Mouse (Mus musculus) retina, embryonic 14.5 days (tissue): ENCODE data around the gene Rap1gap2.

Source experiments
- DNase-seq: peaks from one replicate; pipeline ENCODE4 v3.0.0-alpha.2; 2015; ENCODE audit warnings: low spot score

Gene Rap1gap2

GRCm38 (mm10) chr11:74610545-74611176 lies at the start of gene Rap1gap2:
Rap1gap2 (minus strand) TSS chr11:74610915.
- DNase-seq: peak; percentile 39

DNA sequence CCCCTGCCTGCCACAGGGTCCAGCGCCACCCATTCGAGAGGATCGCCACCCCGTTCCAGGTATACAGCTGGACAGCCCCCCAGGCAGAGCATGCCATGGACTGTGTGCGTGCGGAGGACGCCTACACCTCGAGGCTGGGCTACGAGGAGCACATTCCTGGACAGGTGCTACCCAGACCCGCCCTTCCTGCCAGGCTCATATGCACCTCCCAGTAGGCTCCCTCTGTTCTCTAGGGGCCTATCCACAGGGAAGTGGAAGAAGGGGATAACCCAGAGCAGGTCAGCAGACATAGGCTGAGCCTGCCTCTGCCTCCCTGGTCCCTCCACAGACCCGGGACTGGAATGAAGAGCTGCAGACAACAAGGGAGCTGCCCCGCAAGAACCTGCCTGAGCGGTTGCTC lies 49.6 kb upstream of the Rap1gap2 start:
- no peak for DNase-seq

DNA sequence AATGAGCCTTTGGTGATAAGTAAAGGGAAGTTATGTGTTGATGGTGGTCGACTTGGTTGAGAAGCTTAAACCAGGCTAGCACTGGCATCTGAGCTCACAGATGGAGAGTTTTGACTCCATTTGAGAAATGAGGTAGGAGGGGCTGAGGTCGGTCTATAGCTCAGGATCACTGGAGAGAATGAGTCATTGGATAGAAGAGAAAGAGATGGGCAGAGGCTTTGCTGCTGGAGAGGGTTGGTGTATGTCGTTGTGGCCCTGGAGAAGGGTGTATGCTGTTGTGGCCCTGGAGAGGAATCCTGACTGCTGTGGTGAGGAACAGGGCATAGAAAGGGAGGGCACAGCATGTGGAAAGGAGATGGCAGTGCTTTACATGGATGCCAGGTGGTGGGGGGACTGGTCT lies 45.2 kb upstream of the Rap1gap2 start:
- no peak for DNase-seq

- DNase-seq: no peak
Measured at GRCm38 (mm10) chr11:74653385-74653784, 42.7 kb upstream of the Rap1gap2 start.

GRCm38 (mm10) chr11:74652791-74653191 lies 42.1 kb upstream of the Rap1gap2 start:
- DNase-seq: no peak

DNA sequence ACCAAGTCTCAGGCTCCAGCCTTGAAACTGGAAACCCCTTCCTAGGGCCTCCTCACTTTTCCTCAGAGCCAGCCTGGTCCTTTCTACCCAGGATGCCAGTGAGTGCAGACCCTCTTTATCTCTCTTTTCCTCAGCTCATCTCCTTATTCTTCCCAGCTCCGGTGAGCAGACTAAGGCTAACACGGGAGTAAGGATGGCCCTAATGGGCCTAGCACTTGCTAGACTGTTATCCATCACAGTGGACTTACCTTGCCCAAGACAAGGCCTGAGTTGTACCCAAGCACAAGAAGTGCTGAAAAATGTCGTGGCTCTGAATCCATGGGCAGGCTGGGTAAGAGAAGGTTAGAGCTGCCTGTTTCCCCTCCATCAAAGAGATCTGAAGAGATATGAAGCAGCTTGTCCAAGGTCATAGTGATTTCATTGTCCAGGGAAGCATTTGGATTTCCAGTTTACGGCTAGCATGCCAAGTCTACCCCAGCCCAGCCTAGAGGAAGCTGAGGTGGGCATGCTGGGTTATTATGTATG lies 39.9 kb upstream of the Rap1gap2 start:
- no peak for DNase-seq

- DNase-seq: peak; percentile 38
Measured at GRCm38 (mm10) chr11:74649647-74650551, 39.2 kb upstream of the Rap1gap2 start.

DNA sequence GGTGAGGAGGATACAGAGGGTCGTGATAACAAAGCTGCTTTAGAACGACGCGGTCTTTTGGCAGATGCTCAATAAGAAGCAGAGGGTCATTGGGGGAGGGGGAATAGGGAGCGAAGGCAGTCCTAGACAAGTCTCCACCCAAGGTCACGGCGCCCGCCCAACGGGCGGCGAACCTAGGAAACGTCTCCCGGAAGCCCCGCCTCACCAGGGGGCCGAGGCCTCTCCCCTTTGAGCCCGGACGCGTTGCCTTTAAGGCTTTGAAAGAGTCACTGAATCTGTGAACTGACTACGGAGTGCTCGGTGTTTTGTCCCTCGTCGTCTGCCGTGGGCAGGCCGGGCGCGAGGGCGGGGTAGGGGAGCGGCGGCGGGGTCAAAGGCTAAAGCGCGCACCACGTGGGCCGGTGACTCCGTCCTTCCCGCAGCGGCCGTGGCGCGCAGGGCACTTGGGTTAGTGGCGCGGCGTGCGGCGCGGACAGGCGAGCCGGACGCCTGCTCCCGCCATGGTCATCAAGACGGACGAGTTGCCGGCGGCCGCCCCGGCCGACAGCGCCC lies 38.5 kb upstream of the Rap1gap2 start, which contains the start of gene Cluh:
TSS of gene Cluh (plus strand) at position 401 of the 552 bp plus-strand sequence.
- peak; percentile 94 for DNase-seq

GRCm38 (mm10) chr11:74648676-74649075 lies 38.0 kb upstream of the Rap1gap2 start:
- DNase-seq: no peak

- DNase-seq: no peak
Measured at GRCm38 (mm10) chr11:74647966-74648365, 37.3 kb upstream of the Rap1gap2 start.

DNA sequence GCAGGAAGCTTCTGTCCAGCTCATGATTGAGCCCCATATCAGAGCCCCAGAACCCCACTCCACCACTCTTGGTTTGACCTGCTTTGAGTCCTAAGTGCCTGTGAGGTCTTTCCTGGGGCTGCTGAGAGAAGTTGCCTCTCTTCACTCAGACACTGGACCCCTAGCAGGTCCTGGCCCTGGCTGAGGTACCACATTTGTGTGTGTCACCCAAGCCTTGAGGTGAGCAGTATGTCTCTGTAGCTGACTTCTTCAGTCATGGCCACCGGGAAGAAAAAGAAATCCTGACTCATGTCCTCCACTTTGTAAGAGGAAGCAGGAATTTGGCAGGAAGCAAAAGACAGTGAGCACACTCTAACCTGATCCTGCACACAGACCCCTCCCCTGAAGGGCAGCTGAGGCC lies 28.9 kb upstream of the Rap1gap2 start:
- no peak for DNase-seq

- peak; percentile 16 for DNase-seq
Measured at GRCm38 (mm10) chr11:74638791-74639411, 28.2 kb upstream of the Rap1gap2 start.

GRCm38 (mm10) chr11:74637971-74638790 lies 27.5 kb upstream of the Rap1gap2 start:
- peak; percentile 77 for DNase-seq

DNA sequence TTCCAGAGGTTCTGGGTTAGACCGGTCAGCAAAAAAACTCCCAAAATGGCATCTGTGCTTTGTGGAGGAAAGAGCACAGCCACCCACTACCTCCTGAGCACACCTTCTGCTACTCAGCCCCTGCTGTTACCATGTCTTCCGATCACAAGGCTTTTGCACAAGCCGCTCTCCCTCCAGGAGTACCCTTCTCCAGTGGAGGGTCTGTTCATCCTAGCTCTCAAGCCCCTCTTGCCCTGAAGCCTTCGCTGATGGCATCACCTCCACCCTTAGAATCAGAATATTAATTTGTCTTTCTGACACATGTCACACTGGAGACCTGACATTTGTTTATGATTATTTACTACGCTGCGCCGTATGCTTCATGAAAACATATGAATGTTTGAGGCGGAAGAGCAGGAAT lies 26.8 kb upstream of the Rap1gap2 start:
- no peak for DNase-seq

DNA sequence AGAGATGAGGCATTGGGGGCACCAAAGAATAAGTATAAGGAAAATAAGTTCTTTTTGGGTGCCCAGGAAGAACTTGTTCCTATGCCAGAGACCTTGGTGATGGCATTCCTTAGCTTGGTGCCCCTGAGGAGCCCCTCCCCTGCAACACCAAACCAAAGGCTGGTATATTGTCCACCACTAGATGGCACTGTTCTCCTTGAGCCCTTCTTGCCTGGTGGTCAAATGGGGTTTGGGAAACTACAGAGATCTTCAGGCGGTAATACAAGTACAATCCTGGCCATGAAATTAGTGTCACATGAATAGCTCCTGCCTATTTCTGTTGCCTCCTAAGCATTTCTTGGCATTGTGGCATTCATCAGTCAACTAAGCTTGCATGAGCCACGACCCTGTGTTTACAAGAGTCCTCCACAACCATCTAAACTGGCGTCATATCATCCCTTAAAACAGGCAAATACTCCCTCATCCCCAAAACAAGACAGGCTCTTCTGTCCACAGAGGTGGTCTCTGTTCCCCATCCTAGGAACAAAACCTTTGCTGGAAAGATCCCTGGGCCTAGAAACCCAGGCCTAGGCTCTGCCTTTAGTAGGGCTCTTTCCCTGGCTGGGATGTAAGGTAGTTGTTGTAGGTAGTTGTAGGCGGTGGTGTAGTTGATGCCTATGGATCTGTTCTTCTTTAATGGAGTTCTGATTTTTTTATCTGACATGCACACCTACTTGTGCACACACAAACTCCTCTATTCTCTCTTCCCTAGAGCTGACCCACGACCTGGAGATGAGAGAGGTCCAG lies 24.0 kb upstream of the Rap1gap2 start:
- DNase-seq: peak; percentile 94

GRCm38 (mm10) chr11:74631880-74632789 lies 21.4 kb upstream of the Rap1gap2 start:
- no peak for DNase-seq

DNA sequence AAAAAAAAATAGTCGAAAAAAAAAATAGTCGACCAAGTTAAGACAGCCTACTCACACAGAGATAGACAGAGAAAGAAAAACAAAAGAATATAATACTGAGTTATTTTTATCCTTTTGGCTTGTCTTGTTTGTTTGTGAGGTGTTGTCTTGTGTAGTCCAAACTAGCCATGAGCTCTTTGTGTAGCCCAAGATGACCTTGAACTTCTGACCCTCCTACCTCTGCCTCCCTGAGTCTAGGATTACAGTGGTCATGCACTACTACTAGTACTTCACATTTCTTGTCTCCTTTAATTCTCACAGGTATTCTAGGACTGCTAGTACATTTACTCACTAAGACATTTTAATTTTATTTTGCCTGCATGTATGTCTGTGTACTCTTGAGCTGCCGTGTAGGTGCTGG lies 16.8 kb upstream of the Rap1gap2 start:
- no peak for DNase-seq

- no peak for DNase-seq
Measured at GRCm38 (mm10) chr11:74625333-74625732, 14.6 kb upstream of the Rap1gap2 start.

DNA sequence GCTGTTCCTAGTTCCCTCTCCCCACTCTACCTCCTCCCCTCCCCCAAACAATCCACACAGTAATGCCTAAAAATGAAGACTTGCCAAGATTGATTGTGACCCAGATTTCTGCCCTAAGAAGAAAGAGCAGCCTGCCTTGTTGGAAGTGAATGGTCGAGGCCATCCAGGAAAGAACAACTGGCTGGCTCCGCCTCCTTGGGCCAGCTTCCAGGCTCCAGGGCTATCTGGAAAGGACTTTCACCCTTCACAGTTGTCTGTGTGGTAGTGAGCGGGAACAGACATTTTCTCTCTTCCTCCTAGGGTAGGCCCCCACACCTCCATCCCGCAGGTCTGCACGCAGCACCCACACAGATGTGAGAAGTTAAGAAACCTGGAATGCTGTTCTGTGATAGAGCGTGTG lies 13.0 kb upstream of the Rap1gap2 start:
- no peak for DNase-seq
